Mouse (Mus musculus) limb, embryonic 14.5 days (tissue): ENCODE results near the gene Gm17409. TPM values are rescaled to one million over a fixed set of nuclear protein-coding genes. Genes with fewer than 3 reads are reported as not detected.

Experiments used
- ATAC-seq: fragments of 200-750 bp; cut with Nextera tagmentation; 2 replicates; pipeline ENCODE4 v1.8.0; 2017; ENCODE audit warnings: low read depth, moderate number of reproducible peaks, moderate TSS enrichment; ENCODE audit not compliant: low FRiP score
- DNase-seq: peaks from one replicate; pipeline ENCODE4 v3.0.0-alpha.2; 2015; ENCODE audit warnings: low spot score
- H3K27ac ChIP-seq: fragments of 300-500 bp; sonication (generic); replicated peaks from 2 replicates; pipeline ENCODE4 v1.5.1; 2014; ENCODE audit warnings: low read depth, mild to moderate bottlenecking, low read length, moderate library complexity, mixed read lengths
- H3K27me3 ChIP-seq: fragments of 300-500 bp; sonication (generic); 2 replicates; pipeline ENCODE4 v1.6.1; 2014; ENCODE audit warnings: low read length, mixed read lengths; ENCODE audit not compliant: control insufficient read depth, insufficient read depth
- H3K36me3 ChIP-seq: fragments of 300-500 bp; sonication (generic); 2 replicates; pipeline ENCODE4 v1.6.1; 2014; ENCODE audit warnings: mild to moderate bottlenecking, low read length, moderate library complexity, mixed read lengths; ENCODE audit not compliant: control insufficient read depth, insufficient read depth
- H3K4me1 ChIP-seq: fragments of 300-500 bp; sonication (generic); 2 replicates; pipeline ENCODE4 v1.6.1; 2014; ENCODE audit warnings: antibody characterized with exemption, low read length, mixed read lengths; ENCODE audit not compliant: control insufficient read depth, insufficient read depth
- H3K4me2 ChIP-seq: fragments of 300-500 bp; sonication (generic); replicated peaks from 2 replicates; pipeline ENCODE4 v1.6.1; 2014; ENCODE audit warnings: low read depth, mild to moderate bottlenecking, low read length, moderate library complexity; ENCODE audit not compliant: severe bottlenecking
- H3K4me3 ChIP-seq: fragments of 300-500 bp; sonication (generic); replicated peaks from 2 replicates; pipeline ENCODE4 v1.5.1; 2014; ENCODE audit warnings: low read length
- H3K9ac ChIP-seq: fragments of 300-500 bp; sonication (generic); 2 replicates; pipeline ENCODE4 v1.6.1; 2014; ENCODE audit warnings: mild to moderate bottlenecking, low read depth, low read length, moderate library complexity; ENCODE audit not compliant: severe bottlenecking
- H3K9me3 ChIP-seq: fragments of 300-500 bp; sonication (generic); 2 replicates; pipeline ENCODE4 v1.6.1; 2016; ENCODE audit warnings: low read length; ENCODE audit not compliant: control insufficient read depth
- POLR2A ChIP-seq: fragments of 200-500 bp; IDR thresholded peaks from 2 replicates; pipeline ENCODE4 v1.8.0; 2012; ENCODE audit warnings: inconsistent platforms, mild to moderate bottlenecking, moderate library complexity, borderline replicate concordance; ENCODE audit not compliant: insufficient read depth, insufficient read length; ENCODE audit errors: extremely low read depth
- WGBS: fragments of 180-500 bp; shearing (Covaris S2); extraction: QIAGEN DNeasy Blood & Tissue Kit; methylation state at CpG from one replicate; pipeline ENCODE4 v1.1.7; 2014; 5-methylcytosine and 5-hydroxymethylcytosine counted together
- polyA plus RNA-seq, 2 experiments: library from polyadenylated mRNA; depleted of rRNA in 1 of 2; stranded (reverse) in 1 of 2; unstranded in 1 of 2; fragments of >200 nt; fragmentation: Nextera tagmentation in 1 of 2; extraction: Ambion mirVana in 1 of 2; gene quantifications; 2 replicates each; pipeline versions ENCODE4 v1.2.1 to v1.2.3; 2012 to 2014

The Gm17409 gene
- polyA plus RNA-seq, 2 experiments, result not detected

DNA sequence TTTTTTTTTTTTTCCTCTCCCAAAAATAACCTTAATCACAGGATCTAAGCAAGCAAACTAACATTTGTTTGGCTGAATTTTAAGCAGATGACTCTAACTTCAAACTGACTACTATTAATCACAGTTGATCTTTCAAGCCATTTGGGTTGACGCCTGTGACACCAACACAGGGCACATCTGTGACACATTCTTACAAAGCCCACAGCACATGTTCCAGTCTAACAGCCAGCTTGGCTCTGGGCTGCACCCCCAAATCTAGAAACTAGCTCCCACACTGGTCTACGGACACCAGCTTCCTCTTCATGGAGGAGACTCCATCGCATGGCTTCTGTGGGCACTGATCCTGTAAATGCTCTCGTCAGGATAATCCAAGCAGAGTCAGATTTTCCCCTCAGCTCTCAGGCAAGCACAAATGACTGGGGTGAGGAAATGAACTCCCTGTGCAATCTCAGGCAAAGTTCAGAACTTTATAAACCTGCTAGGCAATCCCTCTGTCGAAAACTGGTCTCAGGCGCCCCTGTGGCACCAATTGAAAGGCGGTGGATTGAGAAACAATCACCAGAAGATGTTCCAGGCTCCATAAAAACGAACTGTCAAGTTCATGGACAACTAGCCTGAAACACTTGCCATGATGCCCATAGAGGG lies 13.0 kb upstream of the Gm17409 start:
- no peak for ATAC-seq
- H3K4me2 ChIP-seq, result no peak overlapping the region
- peaks cover 51% of the 10 kb centered on the region for H3K36me3 ChIP-seq
- H3K9ac ChIP-seq, result no peak overlapping the region
- WGBS, result 91% methylated on average over 8 of the region's 8 CpGs
- DNase-seq, result no peak
- H3K27me3 ChIP-seq, result no peaks in the 10 kb centered on the region
- TF ChIP-seq POLR2A, result no peak
- H3K4me3 ChIP-seq, result no peak overlapping the region
- H3K9me3 ChIP-seq, result no peaks in the 10 kb centered on the region
- H3K27ac ChIP-seq, result no peak overlapping the region
- no peaks in the 10 kb centered on the region for H3K4me1 ChIP-seq

DNA sequence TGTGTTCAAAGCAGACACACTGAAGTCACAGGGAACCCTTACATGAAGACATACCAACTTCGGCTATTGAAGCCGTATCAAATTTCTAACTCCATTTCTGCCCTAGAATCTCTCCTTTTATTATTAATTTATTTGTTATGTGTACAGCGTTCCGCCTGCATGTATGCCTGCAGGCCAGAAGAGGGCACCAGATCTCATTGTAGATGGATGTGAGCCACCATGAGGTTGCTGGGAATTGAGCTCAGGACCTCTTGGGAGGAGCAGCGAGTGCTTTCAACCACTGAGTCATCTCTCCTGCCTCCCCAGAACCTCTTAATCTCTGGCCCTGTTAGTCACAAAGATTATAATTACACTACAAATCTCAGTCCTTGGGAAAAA lies 12.4 kb upstream of the Gm17409 start:
- H3K36me3 ChIP-seq, result peaks cover 56% of the 10 kb centered on the region
- H3K4me3 ChIP-seq, result no peak overlapping the region
- TF ChIP-seq POLR2A, result no peak
- no peak overlapping the region for H3K4me2 ChIP-seq
- H3K27ac ChIP-seq, result no peak overlapping the region
- ATAC-seq (no peak), DNase-seq (no peak)
- no peak overlapping the region for H3K9ac ChIP-seq
- H3K27me3 ChIP-seq, result no peaks in the 10 kb centered on the region
- no peaks in the 10 kb centered on the region for H3K4me1 ChIP-seq
- 92% methylated on average over 5 of the region's 5 CpGs for WGBS
- H3K9me3 ChIP-seq, result no peaks in the 10 kb centered on the region

DNA sequence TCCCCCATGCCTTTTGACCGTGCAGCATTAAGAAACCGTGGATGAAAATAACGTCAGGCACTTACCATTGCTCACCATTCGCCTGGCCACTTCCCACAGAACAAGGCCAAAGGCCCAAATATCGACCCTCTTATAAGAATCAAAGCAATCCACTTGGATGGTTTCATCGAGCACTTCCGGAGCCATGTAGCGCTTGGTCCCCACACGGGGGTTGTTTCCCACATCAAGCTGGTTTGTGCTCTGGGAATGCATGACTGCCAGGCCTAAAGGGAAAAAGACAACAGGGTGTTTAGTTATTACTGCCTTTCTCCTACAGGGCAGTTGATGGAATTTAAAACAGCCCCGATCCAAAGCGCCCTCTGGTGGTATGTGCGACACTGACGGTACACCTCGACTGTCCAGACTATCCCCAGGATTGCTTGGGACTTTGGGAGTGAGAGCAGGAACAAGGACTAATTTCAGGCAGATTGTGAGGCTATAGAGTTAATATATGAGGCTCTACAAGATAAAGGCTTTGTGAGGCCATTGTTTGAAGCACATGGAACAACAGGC lies 11.0 kb upstream of the Gm17409 start:
- H3K9me3 ChIP-seq, result no peaks in the 10 kb centered on the region
- TF ChIP-seq POLR2A, result no peak
- no peak overlapping the region for H3K27ac ChIP-seq
- no peaks in the 10 kb centered on the region for H3K27me3 ChIP-seq
- H3K36me3 ChIP-seq, result peaks cover 60% of the 10 kb centered on the region
- H3K4me1 ChIP-seq, result no peaks in the 10 kb centered on the region
- 89% methylated on average over 14 of the region's 14 CpGs for WGBS
- H3K4me2 ChIP-seq, result no peak overlapping the region
- no peak overlapping the region for H3K9ac ChIP-seq
- H3K4me3 ChIP-seq, result no peak overlapping the region
- DNase-seq (no peak), ATAC-seq (no peak)

DNA sequence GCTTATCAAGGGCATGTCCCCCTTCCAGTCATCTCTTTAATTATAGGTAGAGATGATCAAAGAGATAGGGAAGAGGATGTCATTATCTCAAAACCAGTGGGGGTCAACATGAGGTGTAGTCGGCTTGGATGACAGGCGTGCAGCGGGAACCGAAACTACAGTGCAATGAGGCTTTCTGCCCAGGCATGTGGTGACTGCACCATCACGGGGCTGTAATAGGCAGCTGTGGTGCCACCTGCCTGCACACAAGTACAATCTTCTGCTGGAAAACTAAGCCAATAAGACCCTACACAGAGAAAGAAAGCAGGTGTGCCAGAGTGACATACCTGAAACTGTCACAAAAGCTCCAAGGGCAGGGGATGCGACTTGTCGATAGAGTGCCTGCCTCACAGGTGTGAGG lies 374 bp downstream of the Gm17409 start:
- 86% methylated on average over 7 of the region's 7 CpGs for WGBS
- H3K4me1 ChIP-seq, result no peaks in the 10 kb centered on the region
- H3K4me2 ChIP-seq, result no peak overlapping the region
- H3K4me3 ChIP-seq, result no peak overlapping the region
- no peaks in the 10 kb centered on the region for H3K9me3 ChIP-seq
- DNase-seq (no peak), ATAC-seq (no peak)
- H3K9ac ChIP-seq, result no peak overlapping the region
- TF ChIP-seq POLR2A, result no peak
- no peaks in the 10 kb centered on the region for H3K27me3 ChIP-seq
- no peak overlapping the region for H3K27ac ChIP-seq
- peaks cover 63% of the 10 kb centered on the region for H3K36me3 ChIP-seq

DNA sequence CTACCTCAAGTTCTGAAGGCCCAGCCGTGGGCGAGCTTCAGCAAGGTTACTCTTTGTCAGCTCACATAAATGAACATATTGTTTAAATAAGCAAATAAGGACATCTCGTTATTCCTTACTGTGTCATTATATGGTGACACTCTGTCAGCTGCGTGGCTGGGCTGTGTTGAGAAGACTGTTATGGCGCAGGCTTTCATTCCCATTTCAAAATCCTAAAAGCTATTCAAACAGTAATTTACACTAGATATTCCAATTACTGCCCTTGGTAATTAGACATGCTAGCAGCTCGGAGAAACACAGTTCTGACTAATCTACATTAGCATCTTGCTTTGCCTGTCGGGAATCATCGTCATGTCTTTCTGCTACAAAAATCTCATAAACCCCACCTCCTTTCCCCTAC lies 5.7 kb downstream of the Gm17409 start:
- Histone ChIP-seq H3K36me3 (peaks cover 32% of the 10 kb centered on the region), H3K27me3 (no peaks in the 10 kb centered on the region), H3K9ac (no peak overlapping the region), H3K4me3 (no peak overlapping the region), H3K9me3 (no peaks in the 10 kb centered on the region), H3K27ac (no peak overlapping the region), H3K4me1 (no peaks in the 10 kb centered on the region), H3K4me2 (no peak overlapping the region)
- no peak for DNase-seq
- ATAC-seq, result no peak
- 75% methylated on average over 8 of the region's 8 CpGs for WGBS
- no peak for TF ChIP-seq POLR2A
